8 mouse cellular contexts compared by ENCODE assay signal in genomic region chr2:139966288-139966687, GRCm38 (mm10).
A peak's percentile ranks its signal among the peaks of the same experiment; 100 is the strongest.
DNase-seq lines count a peak whose midpoint lies in the region; ATAC-seq lines count a peak whose summit lies in the region.

No protein-coding gene starts in this region.

- DNase-seq in forebrain, embryonic 11.5 days (ENCODE audit: low spot score): peak; percentile 65
- DNase-seq in midbrain, embryonic 10.5 days (ENCODE audit: low spot score): peak; percentile 31
- DNase-seq in adipocyte (ENCODE audit: low spot score): peak; percentile 71
- DNase-seq in embryonic facial prominence, embryonic 11.5 days (ENCODE audit: low spot score): peak; percentile 76
- DNase-seq in limb, embryonic 11.5 days (ENCODE audit: low spot score): peak; percentile 82
- peak; percentile 58 for DNase-seq in splenic B cell, adult 2 months (ENCODE audit: low read depth, low spot score)

- no peaks in the 10 kb centered on the region for H3K9me3 ChIP-seq in forebrain, embryonic 11.5 days (ENCODE audit: control insufficient read depth, low read length)
- H3K9me3 ChIP-seq in forebrain, embryonic 12.5 days: no peaks in the 10 kb centered on the region
- no peaks in the 10 kb centered on the region for H3K9me3 ChIP-seq in midbrain, embryonic 10.5 days (replicated peaks)
- no peaks in the 10 kb centered on the region for H3K9me3 ChIP-seq in midbrain, embryonic 13.5 days
- H3K9me3 ChIP-seq in embryonic facial prominence, embryonic 11.5 days (replicated peaks; ENCODE audit: control insufficient read depth, low read length): no peaks in the 10 kb centered on the region
- no peaks in the 10 kb centered on the region for H3K9me3 ChIP-seq in limb, embryonic 11.5 days (ENCODE audit: control insufficient read depth, low read length)

- H3K27ac ChIP-seq in forebrain, embryonic 11.5 days (ENCODE audit: low read depth, low read length): no peak overlapping the region
- H3K27ac ChIP-seq in forebrain, embryonic 12.5 days: no peak overlapping the region
- no peak overlapping the region for H3K27ac ChIP-seq in midbrain, embryonic 10.5 days (replicated peaks)
- H3K27ac ChIP-seq in midbrain, embryonic 13.5 days: no peak overlapping the region
- H3K27ac ChIP-seq in embryonic facial prominence, embryonic 11.5 days (replicated peaks; ENCODE audit: low read depth, low read length): no peak overlapping the region
- H3K27ac ChIP-seq in limb, embryonic 11.5 days (replicated peaks; ENCODE audit: low read depth, low read length): no peak overlapping the region

- no peaks in the 10 kb centered on the region for H3K27me3 ChIP-seq in forebrain, embryonic 11.5 days (ENCODE audit: control insufficient read depth, insufficient read depth, low read length)
- H3K27me3 ChIP-seq in forebrain, embryonic 12.5 days: no peaks in the 10 kb centered on the region
- H3K27me3 ChIP-seq in midbrain, embryonic 10.5 days (ENCODE audit: low read depth, poor library complexity, severe bottlenecking): no peaks in the 10 kb centered on the region
- no peaks in the 10 kb centered on the region for H3K27me3 ChIP-seq in midbrain, embryonic 13.5 days
- no peaks in the 10 kb centered on the region for H3K27me3 ChIP-seq in embryonic facial prominence, embryonic 11.5 days (ENCODE audit: control insufficient read depth, insufficient read depth, low read length)
- H3K27me3 ChIP-seq in limb, embryonic 11.5 days (ENCODE audit: control insufficient read depth, insufficient read depth, low read length): no peaks in the 10 kb centered on the region
- no peaks in the 10 kb centered on the region for H3K27me3 ChIP-seq in splenic B cell, adult 2 months (ENCODE audit: control insufficient read depth, insufficient read depth, low read length, poor library complexity, severe bottlenecking)

- no peak overlapping the region for H3K4me3 ChIP-seq in forebrain, embryonic 11.5 days (ENCODE audit: low read depth, low read length)
- H3K4me3 ChIP-seq in forebrain, embryonic 12.5 days (replicated peaks): no peak overlapping the region
- H3K4me3 ChIP-seq in midbrain, embryonic 10.5 days: no peak overlapping the region
- no peak overlapping the region for H3K4me3 ChIP-seq in midbrain, embryonic 13.5 days (replicated peaks)
- H3K4me3 ChIP-seq in embryonic facial prominence, embryonic 11.5 days (ENCODE audit: low read depth, low read length): no peak overlapping the region
- no peak overlapping the region for H3K4me3 ChIP-seq in limb, embryonic 11.5 days (ENCODE audit: low read depth, low read length)

- ATAC-seq in forebrain, embryonic 11.5 days (replicated peaks; ENCODE audit: low FRiP score): no peak
- no peak for ATAC-seq in forebrain, embryonic 12.5 days (ENCODE audit: low FRiP score)
- no peak for ATAC-seq in midbrain, embryonic 13.5 days
- ATAC-seq in embryonic facial prominence, embryonic 11.5 days (replicated peaks; ENCODE audit: insufficient number of reproducible peaks, low FRiP score, low TSS enrichment, low read depth): no peak
- no peak for ATAC-seq in limb, embryonic 11.5 days (ENCODE audit: insufficient number of reproducible peaks, low FRiP score, low TSS enrichment, low read depth)

- no peak overlapping the region for H3K9ac ChIP-seq in forebrain, embryonic 11.5 days (ENCODE audit: low read length)
- H3K9ac ChIP-seq in forebrain, embryonic 12.5 days: no peak overlapping the region
- H3K9ac ChIP-seq in midbrain, embryonic 13.5 days (replicated peaks): no peak overlapping the region
- H3K9ac ChIP-seq in embryonic facial prominence, embryonic 11.5 days (replicated peaks; ENCODE audit: low read length): no peak overlapping the region
- no peak overlapping the region for H3K9ac ChIP-seq in limb, embryonic 11.5 days (ENCODE audit: low read length)

- H3K4me2 ChIP-seq in forebrain, embryonic 11.5 days (ENCODE audit: low read depth, low read length, severe bottlenecking): no peak overlapping the region
- H3K4me2 ChIP-seq in forebrain, embryonic 12.5 days: no peak overlapping the region
- no peak overlapping the region for H3K4me2 ChIP-seq in midbrain, embryonic 13.5 days (replicated peaks)
- H3K4me2 ChIP-seq in embryonic facial prominence, embryonic 11.5 days (ENCODE audit: low read depth, low read length): no peak overlapping the region
- no peak overlapping the region for H3K4me2 ChIP-seq in limb, embryonic 11.5 days (ENCODE audit: low read depth, severe bottlenecking)

- WGBS in forebrain, embryonic 11.5 days: 58% methylated on average over 3 of the region's 3 CpGs
- 55% methylated on average over 3 of the region's 3 CpGs for WGBS in forebrain, embryonic 12.5 days
- WGBS in midbrain, embryonic 10.5 days: 61% methylated on average over 3 of the region's 3 CpGs
- WGBS in midbrain, embryonic 13.5 days: 58% methylated on average over 3 of the region's 3 CpGs
- WGBS in embryonic facial prominence, embryonic 11.5 days: 55% methylated on average over 3 of the region's 3 CpGs
- 54% methylated on average over 3 of the region's 3 CpGs for WGBS in limb, embryonic 11.5 days

- no peaks in the 10 kb centered on the region for H3K4me1 ChIP-seq in forebrain, embryonic 11.5 days (replicated peaks; ENCODE audit: control insufficient read depth, insufficient read depth, low read length)
- H3K4me1 ChIP-seq in forebrain, embryonic 12.5 days: no peaks in the 10 kb centered on the region
- H3K4me1 ChIP-seq in midbrain, embryonic 10.5 days: no peaks in the 10 kb centered on the region
- no peaks in the 10 kb centered on the region for H3K4me1 ChIP-seq in midbrain, embryonic 13.5 days (replicated peaks)
- H3K4me1 ChIP-seq in embryonic facial prominence, embryonic 11.5 days (ENCODE audit: control insufficient read depth, insufficient read depth, low read length): no peaks in the 10 kb centered on the region
- H3K4me1 ChIP-seq in limb, embryonic 11.5 days (ENCODE audit: control insufficient read depth, insufficient read depth, low read length): no peaks in the 10 kb centered on the region

- H3K36me3 ChIP-seq in forebrain, embryonic 11.5 days (ENCODE audit: control insufficient read depth, insufficient read depth, low read length): no peaks in the 10 kb centered on the region
- H3K36me3 ChIP-seq in forebrain, embryonic 12.5 days (replicated peaks): no peaks in the 10 kb centered on the region
- no peaks in the 10 kb centered on the region for H3K36me3 ChIP-seq in midbrain, embryonic 10.5 days
- no peaks in the 10 kb centered on the region for H3K36me3 ChIP-seq in midbrain, embryonic 13.5 days
- H3K36me3 ChIP-seq in embryonic facial prominence, embryonic 11.5 days (replicated peaks; ENCODE audit: control insufficient read depth, insufficient read depth, low read depth, low read length): no peaks in the 10 kb centered on the region
- no peaks in the 10 kb centered on the region for H3K36me3 ChIP-seq in limb, embryonic 11.5 days (ENCODE audit: control insufficient read depth, insufficient read depth, low read length)
- no peaks in the 10 kb centered on the region for H3K36me3 ChIP-seq in splenic B cell, adult 2 months (ENCODE audit: control insufficient read depth, insufficient read depth, low read length, poor library complexity, severe bottlenecking)

Comparison
In these comparisons a context has a peak if more than half of its experiments do, and no peak if none do; other contexts are left out.
1. DNase-seq: peak in every context shown above with its lines; median percentile 82 in limb, embryonic 11.5 days; 76 in embryonic facial prominence, embryonic 11.5 days; 71 in adipocyte; 65 in forebrain, embryonic 11.5 days; 58 in splenic B cell, adult 2 months; 31 in midbrain, embryonic 10.5 days.